Mouse (Mus musculus): Measurements from ENCODE around the gene Tmprss7. TPM values are rescaled to one million over a fixed set of nuclear protein-coding genes. Genes with fewer than 3 reads are reported as not detected.

The Tmprss7 gene
- 1.4 TPM in 2 replicates for polyA plus RNA-seq (2012; rRNA removed)

DNA sequence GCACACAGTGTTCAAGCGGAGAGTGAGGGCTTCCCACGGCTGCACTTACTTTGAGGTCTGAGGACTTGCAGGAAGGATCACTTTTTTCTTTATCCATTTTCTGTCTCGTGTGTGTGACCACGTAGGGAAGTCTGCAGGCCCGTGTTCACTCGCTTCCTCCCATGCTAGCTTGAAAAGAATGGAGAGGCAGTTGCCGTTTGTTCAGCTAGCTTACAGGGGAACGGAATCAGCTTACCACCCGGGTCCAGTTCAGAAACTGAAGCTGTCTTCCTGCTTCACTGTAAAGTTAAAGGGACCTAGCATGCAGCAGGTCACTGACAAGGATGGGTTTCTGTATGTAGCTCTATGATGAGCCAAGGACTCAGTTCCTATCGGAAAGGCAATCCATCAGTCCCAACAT is at the start of gene Tmprss7:
Tmprss7 (minus strand) TSS at position 101 of the 400 bp plus-strand sequence.

DNA sequence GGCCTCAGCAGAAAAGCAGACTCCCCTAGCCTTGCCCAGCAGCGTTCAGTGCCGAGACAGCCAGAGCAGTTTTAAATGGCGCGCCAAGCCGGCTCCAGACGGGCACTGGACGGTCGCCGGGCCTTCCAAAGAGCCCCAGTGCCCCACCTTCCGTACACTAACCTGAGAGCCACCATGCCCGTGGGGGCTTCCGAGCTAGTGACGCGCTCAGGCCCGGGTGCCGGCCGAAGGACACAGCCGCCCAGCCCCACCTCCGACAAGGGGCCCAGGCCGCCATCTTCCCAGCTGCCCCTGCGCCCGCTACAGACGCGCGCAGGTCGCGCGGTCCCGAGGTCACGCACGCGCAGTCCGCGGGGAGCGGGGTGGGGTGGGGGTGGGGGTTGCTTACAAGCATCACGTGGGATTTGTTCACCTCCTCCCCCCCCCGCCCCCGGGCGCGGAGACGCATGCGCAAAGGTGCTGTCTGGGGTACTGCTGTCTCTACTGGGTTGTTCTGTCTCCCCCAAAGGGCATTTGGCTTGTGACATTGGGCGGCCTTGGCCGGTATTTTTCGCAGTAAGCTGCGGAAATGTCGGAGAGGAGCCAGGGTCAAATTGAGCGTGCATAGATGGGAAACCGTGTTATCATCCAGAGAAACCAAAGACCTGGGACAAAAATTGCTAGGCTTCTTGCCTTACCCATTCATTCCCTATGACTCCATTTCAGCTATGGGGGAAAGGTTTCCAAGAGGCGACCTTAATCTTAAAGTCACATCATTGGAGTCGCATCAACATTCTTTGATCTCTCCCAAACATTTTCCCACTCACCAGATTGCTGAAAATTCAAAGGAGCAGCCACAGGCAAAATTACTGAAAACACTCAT is 49.4 kb upstream of the Tmprss7 start, which contains the start of gene Abhd10:
Abhd10 (minus strand) TSS at position 341 of the 862 bp plus-strand sequence.

DNA sequence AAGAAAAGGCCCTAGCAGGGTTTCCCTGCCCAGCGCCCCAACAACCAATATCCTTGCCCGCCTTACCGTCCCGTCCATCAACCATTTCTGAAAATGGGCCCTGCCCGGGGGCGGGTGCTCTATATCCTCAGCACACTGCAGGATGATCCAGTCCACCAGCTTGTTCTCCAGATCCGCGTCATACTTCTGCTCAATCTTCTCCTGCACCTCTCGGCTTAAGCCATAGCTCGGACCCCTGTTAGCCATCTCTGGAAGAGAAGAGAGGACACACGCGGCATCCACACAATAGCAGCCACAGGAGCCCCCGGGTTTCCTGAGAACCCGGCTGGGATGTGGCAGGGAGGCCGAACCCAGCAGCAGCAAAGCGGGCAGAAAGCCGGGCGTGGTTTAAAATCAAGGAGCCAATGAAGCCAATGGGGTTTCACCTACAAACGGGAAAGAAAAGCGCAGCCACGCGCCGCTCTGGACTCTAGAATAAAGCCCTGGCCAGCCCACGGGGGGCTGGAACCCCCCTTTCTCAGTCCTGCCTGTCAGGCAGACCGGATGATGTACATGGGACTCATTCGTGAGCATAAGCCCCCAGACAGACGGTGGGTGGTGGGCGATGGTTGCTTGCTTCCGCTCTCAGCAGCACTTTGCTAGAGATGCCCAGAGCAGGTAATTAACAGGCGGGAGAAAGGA is 30.7 kb upstream of the Tmprss7 start, which contains the start of gene Tagln3:
Tagln3 (minus strand) TSS at position 548 of the 681 bp plus-strand sequence.

DNA sequence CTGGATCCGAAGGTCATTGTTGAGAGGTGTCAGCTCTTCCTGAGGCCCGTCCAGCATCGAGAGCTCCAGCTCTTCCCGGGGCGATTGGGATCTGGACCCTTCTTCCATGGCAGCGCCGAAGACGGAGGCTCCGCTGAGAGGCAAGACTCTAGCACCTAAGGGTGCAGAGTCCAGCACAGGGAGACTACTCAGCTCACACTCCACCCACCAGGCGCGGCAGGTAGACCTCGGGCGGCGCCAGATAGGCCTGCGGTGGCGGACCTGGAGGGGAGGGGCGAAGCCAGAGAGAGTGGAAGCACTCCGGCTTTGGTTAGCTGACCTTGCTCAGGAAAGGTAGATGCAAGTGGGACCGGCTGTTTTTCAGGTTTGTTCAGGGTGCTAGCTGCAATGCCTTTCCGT is 39.5 kb downstream of the Tmprss7 start, which contains the start of gene BC016579:
BC016579 (minus strand) TSS at position 135 of the 399 bp plus-strand sequence.

DNA sequence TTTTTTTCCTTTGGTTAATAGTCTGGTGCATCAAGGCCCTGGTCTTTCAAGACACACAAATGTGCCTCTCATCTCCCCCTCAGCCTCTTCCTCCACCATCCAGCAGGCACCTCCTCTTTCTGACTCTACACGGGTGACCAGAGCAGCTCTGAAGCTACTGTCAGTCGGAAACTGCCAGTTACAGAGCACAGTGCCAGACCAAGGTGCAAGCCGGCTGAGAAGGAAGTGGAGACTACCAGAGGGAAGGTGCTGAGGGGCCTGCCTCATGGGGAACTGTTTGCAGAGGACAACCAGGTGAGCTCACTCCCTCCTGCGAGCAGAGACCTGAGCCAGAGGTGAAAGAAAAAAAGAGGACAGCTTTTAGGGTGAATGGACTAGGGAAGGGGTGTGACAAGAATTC is 83.2 kb downstream of the Tmprss7 start, which contains the start of gene Gcsam:
Gcsam (plus strand) TSS at position 114 of the 400 bp plus-strand sequence.

Other genes with a start within 250 kb of the Tmprss7 start
- gene Gm609, start 200.7 kb downstream of the Tmprss7 start, polyA plus RNA-seq (2012; rRNA removed): 0.04 TPM in 1 of 2 replicates, not detected in the other
- not detected in 2 replicates for gene Gm17783, start 161.6 kb downstream of the Tmprss7 start, polyA plus RNA-seq (2012; rRNA removed)
- gene Slc9c1, start 158.3 kb downstream of the Tmprss7 start, polyA plus RNA-seq (2012; rRNA removed): not detected in 2 replicates
- gene Gcsam, start 83.3 kb downstream of the Tmprss7 start, polyA plus RNA-seq (2012; rRNA removed): 0.12 and 0.14 TPM in 2 replicates
- 0.28 and 0.36 TPM in 2 replicates for gene BC016579, start 39.6 kb downstream of the Tmprss7 start, polyA plus RNA-seq (2012; rRNA removed)
- 222 and 262 TPM in 2 replicates for gene Tagln3, start 30.9 kb upstream of the Tmprss7 start, polyA plus RNA-seq (2012; rRNA removed)
- gene Abhd10, start 49.3 kb upstream of the Tmprss7 start, polyA plus RNA-seq (2012; rRNA removed): 26.2 and 36.8 TPM in 2 replicates